In genomic region chr3:53066095-53066372, GRCm38 (mm10) we compare ENCODE assay signal across 20 mouse cellular contexts. TPM values are rescaled to one million over a fixed set of nuclear protein-coding genes. Genes with fewer than 3 reads are reported as not detected.
DNase-seq lines count a peak whose midpoint lies in the region; ATAC-seq and TF ChIP-seq lines count a peak whose summit lies in the region.
"Had no signal": no experiment of that assay in that cellular context is flagged by ENCODE, and none has a peak within 500 bp of the region (broad histone marks: within the 10 kb centered on the region; RNA-seq: fewer than 3 reads in every experiment).

No protein-coding gene starts in this region.

- peaks cover 54% of the 10 kb centered on the region for H3K4me1 ChIP-seq in heart, embryonic 13.5 days
- H3K4me1 ChIP-seq in lung, embryonic 15.5 days = peaks cover 18% of the 10 kb centered on the region
- peaks cover 20% of the 10 kb centered on the region for H3K4me1 ChIP-seq in embryonic facial prominence, embryonic 13.5 days
- H3K4me1 ChIP-seq in thymus, adult 2 months (replicated peaks; ENCODE audit: control insufficient read depth, insufficient read depth, low read length) = no peaks in the 10 kb centered on the region
- H3K4me1 ChIP-seq: midbrain, embryonic 15.5 days had no signal

- WGBS in heart, embryonic 13.5 days = 64% methylated on average over 4 of the region's 4 CpGs
- 66% methylated on average over 4 of the region's 4 CpGs for WGBS in lung, embryonic 15.5 days
- 44% methylated on average over 4 of the region's 4 CpGs for WGBS in embryonic facial prominence, embryonic 13.5 days
- 77% methylated on average over 4 of the region's 4 CpGs for WGBS in thymus, adult 2 months

- peaks cover 5% of the 10 kb centered on the region for H3K36me3 ChIP-seq in heart, embryonic 13.5 days
- no peaks in the 10 kb centered on the region for H3K36me3 ChIP-seq in lung, embryonic 15.5 days
- H3K36me3 ChIP-seq in embryonic facial prominence, embryonic 13.5 days = no peaks in the 10 kb centered on the region
- H3K36me3 ChIP-seq in myocyte (ENCODE audit: control insufficient read depth, insufficient read depth) = no peaks in the 10 kb centered on the region
- no peaks in the 10 kb centered on the region for H3K36me3 ChIP-seq in thymus, adult 2 months (ENCODE audit: control insufficient read depth, insufficient read depth, low read length)
- H3K36me3 ChIP-seq: hindbrain, embryonic 15.5 days; midbrain, embryonic 15.5 days; neural tube, embryonic 12.5 days; stomach, embryonic 15.5 days had no signal

- 0 out of 2 replicates have a peak, but pooled peaks cover 4% of the 10 kb centered on the region for H3K9me3 ChIP-seq in heart, embryonic 13.5 days
- H3K9me3 ChIP-seq in lung, embryonic 15.5 days = no peaks in the 10 kb centered on the region
- 0 out of 2 replicates have a peak, but pooled peaks cover 4% of the 10 kb centered on the region for H3K9me3 ChIP-seq in embryonic facial prominence, embryonic 13.5 days
- H3K9me3 ChIP-seq: hindbrain, embryonic 15.5 days; midbrain, embryonic 15.5 days; stomach, embryonic 15.5 days had no signal

- TF ChIP-seq POLR2A in myocyte (IDR thresholded peaks at IDR 0.05; ENCODE audit: insufficient read length, low read depth) = no peak
- TF ChIP-seq POLR2A in thymus, adult 2 months (IDR thresholded peaks at IDR 0.05; ENCODE audit: control insufficient read depth, extremely low read depth, insufficient read depth, low read length, poor library complexity) = no peak

- no peak overlapping the region for H3K4me2 ChIP-seq in heart, embryonic 13.5 days
- H3K4me2 ChIP-seq in lung, embryonic 15.5 days = no peak overlapping the region
- 0 out of 2 replicates have a peak overlapping the region, but pooled peaks have one; percentile 3 for H3K4me2 ChIP-seq in embryonic facial prominence, embryonic 13.5 days
- peak overlapping the region; percentile 82 for H3K4me2 ChIP-seq in myocyte (ENCODE audit: low read depth)
- H3K4me2 ChIP-seq: heart, embryonic 11.5 days; hindbrain, embryonic 15.5 days; midbrain, embryonic 15.5 days; neural tube, embryonic 12.5 days; stomach, embryonic 15.5 days had no signal

- peaks cover 45% of the 10 kb centered on the region for H3K79me2 ChIP-seq in myocyte (ENCODE audit: control insufficient read depth, insufficient read depth)

- no peaks in the 10 kb centered on the region for H3K27me3 ChIP-seq in heart, embryonic 13.5 days (replicated peaks)
- no peaks in the 10 kb centered on the region for H3K27me3 ChIP-seq in lung, embryonic 15.5 days
- no peaks in the 10 kb centered on the region for H3K27me3 ChIP-seq in embryonic facial prominence, embryonic 13.5 days
- H3K27me3 ChIP-seq in myocyte (ENCODE audit: control insufficient read depth, insufficient read depth, insufficient read length) = no peaks in the 10 kb centered on the region
- H3K27me3 ChIP-seq in thymus, adult 2 months (ENCODE audit: control insufficient read depth, insufficient read depth, low read length) = no peaks in the 10 kb centered on the region
- H3K27me3 ChIP-seq: hindbrain, embryonic 15.5 days; midbrain, embryonic 15.5 days; neural tube, embryonic 12.5 days; stomach, embryonic 15.5 days had no signal

- no peak for ATAC-seq in heart, embryonic 13.5 days (ENCODE audit: extremely low read depth, insufficient number of reproducible peaks, low FRiP score, low TSS enrichment)
- ATAC-seq in lung, embryonic 15.5 days (ENCODE audit: borderline replicate concordance, extremely low read depth, low FRiP score, low TSS enrichment) = 0 out of 2 replicates have a peak, but pooled peaks have one; percentile 39
- no peak for ATAC-seq in embryonic facial prominence, embryonic 13.5 days (ENCODE audit: insufficient number of reproducible peaks, insufficient read depth, low FRiP score, low TSS enrichment, low read depth)
- ATAC-seq: midbrain, embryonic 15.5 days had no signal

- H3K27ac ChIP-seq in heart, embryonic 13.5 days (replicated peaks) = peak overlapping the region; percentile 58
- no peak overlapping the region for H3K27ac ChIP-seq in lung, embryonic 15.5 days
- H3K27ac ChIP-seq in embryonic facial prominence, embryonic 13.5 days = peak overlapping the region; percentile 55; the same call in 1 of the 2 replicates
- no peak overlapping the region for H3K27ac ChIP-seq in thymus, adult 2 months (ENCODE audit: control insufficient read depth, insufficient read depth, low read length)
- H3K27ac ChIP-seq: hindbrain, embryonic 15.5 days; liver, embryonic 14.5 days; midbrain, embryonic 15.5 days; neural tube, embryonic 12.5 days; stomach, embryonic 15.5 days had no signal

- no peak overlapping the region for H3K4me3 ChIP-seq in heart, embryonic 13.5 days
- no peak overlapping the region for H3K4me3 ChIP-seq in lung, embryonic 15.5 days
- no peak overlapping the region for H3K4me3 ChIP-seq in embryonic facial prominence, embryonic 13.5 days
- H3K4me3 ChIP-seq in myocyte = no peak overlapping the region
- H3K4me3 ChIP-seq in thymus, adult 2 months (ENCODE audit: control insufficient read depth, insufficient read depth, low read length) = no peak overlapping the region
- H3K4me3 ChIP-seq: hindbrain, embryonic 15.5 days; midbrain, embryonic 15.5 days; neural tube, embryonic 12.5 days; stomach, embryonic 15.5 days had no signal

- no peak overlapping the region for H3ac ChIP-seq in myocyte (ENCODE audit: control insufficient read depth, insufficient read length)

- no peak for TF ChIP-seq CTCF in thymus, adult 2 months (IDR thresholded peaks at IDR 0.05; ENCODE audit: borderline replicate concordance, control insufficient read depth, extremely low read depth, insufficient read depth, low read length, poor library complexity)

- no peak overlapping the region for H3K9ac ChIP-seq in heart, embryonic 13.5 days
- H3K9ac ChIP-seq in lung, embryonic 15.5 days = no peak overlapping the region
- no peak overlapping the region for H3K9ac ChIP-seq in embryonic facial prominence, embryonic 13.5 days
- H3K9ac ChIP-seq: hindbrain, embryonic 15.5 days; liver, embryonic 14.5 days; midbrain, embryonic 15.5 days; neural tube, embryonic 12.5 days; stomach, embryonic 15.5 days had no signal

- DNase-seq in heart, adult 9 months (ENCODE audit: low spot score in 2 of 2) = no peak
- no peak for DNase-seq in lung, postnatal 4 days
- no peak for DNase-seq in thymus, adult 2 months
- no peak for DNase-seq in cerebellum, adult 11 months
- DNase-seq: adrenal gland, adult 8-10 months; cerebellum, adult 9-10 months; kidney, adult 18-20 months; kidney, postnatal 36 days; retina, postnatal 1 day; thymus, postnatal 14 days had no signal

TF ChIP-seq in myocyte, 11 proteins besides CTCF, POLR2A, EP300 and RAD21:
- no peak for TF ChIP-seq REST (IDR thresholded peaks at IDR 0.05; ENCODE audit: insufficient read depth, insufficient read length)
- no peak for TF ChIP-seq MYOD1 (IDR thresholded peaks at IDR 0.05; ENCODE audit: control insufficient read depth in 1 of 3, insufficient read length in 2 of 3, low read depth in 2 of 3)
- TF ChIP-seq E2F4 (IDR thresholded peaks at IDR 0.05; ENCODE audit: insufficient read depth) = no peak
- no peak for TF ChIP-seq SRF (IDR thresholded peaks at IDR 0.05; ENCODE audit: control insufficient read depth, insufficient read length, low read depth)
- TF ChIP-seq MAX (IDR thresholded peaks at IDR 0.05; ENCODE audit: low read depth) = no peak
- TF ChIP-seq POLR2AphosphoS2 (IDR thresholded peaks at IDR 0.05; ENCODE audit: insufficient read length, low read depth) = no peak

RNA-seq across cellular contexts. Expression of gene Lhfp, which starts 24.7 kb away (rescaled TPM):
- polyA plus RNA-seq in heart, embryonic 13.5 days (2015; fragmentation: Nextera tagmentation; extraction: Ambion mirVana) = 82.7 and 92.5 TPM in 2 replicates
- 79.3 and 82.4 TPM in 2 replicates for polyA plus RNA-seq in lung, embryonic 15.5 days (2015; fragmentation: Nextera tagmentation; extraction: Ambion mirVana)
- polyA plus RNA-seq in embryonic facial prominence, embryonic 13.5 days (2015; fragmentation: Nextera tagmentation; extraction: Ambion mirVana) = 44.7 and 49.9 TPM in 2 replicates
- 17.8 TPM for polyA plus RNA-seq in myocyte (2012; fragmentation: generic; extraction: Trizol)
- 10.5 and 18.7 TPM in 2 replicates for polyA plus RNA-seq in thymus, adult 2 months (2012; rRNA removed)

RNA-seq across cellular contexts. Expression of gene Cog6, which starts 49.0 kb away (rescaled TPM):
- polyA plus RNA-seq in heart, embryonic 13.5 days (2015; fragmentation: Nextera tagmentation; extraction: Ambion mirVana) = 48.0 and 50.2 TPM in 2 replicates
- polyA plus RNA-seq in lung, embryonic 15.5 days (2015; fragmentation: Nextera tagmentation; extraction: Ambion mirVana) = 39.4 and 46.1 TPM in 2 replicates
- 49.0 and 49.7 TPM in 2 replicates for polyA plus RNA-seq in embryonic facial prominence, embryonic 13.5 days (2015; fragmentation: Nextera tagmentation; extraction: Ambion mirVana)
- 17.4 TPM for polyA plus RNA-seq in myocyte (2012; fragmentation: generic; extraction: Trizol)
- 22.3 and 26.8 TPM in 2 replicates for polyA plus RNA-seq in thymus, adult 2 months (2012; rRNA removed)

Comparison
In these comparisons a context has a peak if more than half of its experiments do, and no peak if none do; other contexts are left out.
1. H3K27ac ChIP-seq: peak in heart, embryonic 13.5 days (single experiment) and embryonic facial prominence, embryonic 13.5 days (single experiment); none in lung, embryonic 15.5 days (single experiment) and thymus, adult 2 months (single experiment).
2. H3K4me2 ChIP-seq: peak in embryonic facial prominence, embryonic 13.5 days (single experiment) and myocyte (single experiment); none in heart, embryonic 13.5 days (single experiment) and lung, embryonic 15.5 days (single experiment).